Comparison of ENCODE assay signal across 15 mouse cellular contexts in the genomic region with DNA sequence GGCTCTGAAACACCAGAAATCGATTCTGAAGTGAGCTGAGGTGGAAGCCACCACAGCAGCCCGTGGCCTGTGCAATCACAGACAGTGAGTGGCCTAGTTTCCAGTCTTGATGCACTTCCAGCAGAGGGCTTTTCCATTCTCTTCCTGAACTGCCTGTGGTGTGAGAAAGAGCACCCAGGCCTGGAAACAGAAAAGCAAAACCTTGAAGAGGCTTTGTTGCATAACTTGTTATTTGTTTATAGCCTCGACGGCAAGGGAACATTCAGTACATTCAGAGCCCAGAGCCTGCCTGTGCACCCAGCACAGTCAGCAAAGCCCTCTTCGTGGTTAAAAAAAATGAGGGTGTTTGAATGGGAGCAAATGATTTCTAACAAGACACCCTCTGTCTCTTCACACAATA. TPM values are rescaled to one million over a fixed set of nuclear protein-coding genes. Genes with fewer than 3 reads are reported as not detected.
A peak's percentile ranks its signal among the peaks of the same experiment; 100 is the strongest.
DNase-seq lines count a peak whose midpoint lies in the region; ATAC-seq and TF ChIP-seq lines count a peak whose summit lies in the region.
"Had no signal": no experiment of that assay in that cellular context is flagged by ENCODE, and none has a peak within 500 bp of the region (broad histone marks: within the 10 kb centered on the region; RNA-seq: fewer than 3 reads in every experiment).

No protein-coding gene starts in this region.

- no peaks in the 10 kb centered on the region for H3K9me3 ChIP-seq in neural tube, embryonic 15.5 days (replicated peaks)
- H3K9me3 ChIP-seq: embryonic facial prominence, embryonic 12.5 days; forebrain, embryonic 12.5 days; heart, embryonic 15.5 days; liver, embryonic 13.5 days; stomach, embryonic 15.5 days had no signal

- no peaks in the 10 kb centered on the region for H3K36me3 ChIP-seq in neural tube, embryonic 15.5 days
- H3K36me3 ChIP-seq: embryonic facial prominence, embryonic 12.5 days; forebrain, embryonic 12.5 days; heart, embryonic 15.5 days; liver, embryonic 13.5 days; stomach, embryonic 15.5 days had no signal

- DNase-seq in cerebellum, adult 2 months: peak; percentile 11 to 42
- no peak for DNase-seq in cerebellum, adult 8-10 months
- DNase-seq in heart, adult 8-10 months (ENCODE audit: low spot score): peak; percentile 8
- no peak for DNase-seq in heart, postnatal 25 days (ENCODE audit: low spot score)
- peak; percentile 30 for DNase-seq in right cerebral cortex, adult 18-20 months
- no peak for DNase-seq in right cerebral cortex, postnatal 4 days
- DNase-seq in skeletal muscle tissue, adult 2 months (ENCODE audit: low read depth, low spot score): peak; percentile 35
- DNase-seq: liver, embryonic 13.5 days had no signal

- no peak overlapping the region for H3K27ac ChIP-seq in cerebellum, adult 2 months (ENCODE audit: insufficient read depth, low read length)
- H3K27ac ChIP-seq in neural tube, embryonic 15.5 days (replicated peaks): no peak overlapping the region
- H3K27ac ChIP-seq: embryonic facial prominence, embryonic 12.5 days; forebrain, embryonic 12.5 days; heart, embryonic 15.5 days; liver, embryonic 13.5 days; stomach, embryonic 15.5 days had no signal

- no peaks in the 10 kb centered on the region for H3K4me1 ChIP-seq in cerebellum, adult 2 months (ENCODE audit: control insufficient read depth, insufficient read depth, low read length)
- no peaks in the 10 kb centered on the region for H3K4me1 ChIP-seq in neural tube, embryonic 15.5 days
- H3K4me1 ChIP-seq: embryonic facial prominence, embryonic 12.5 days; forebrain, embryonic 12.5 days; heart, embryonic 15.5 days; liver, embryonic 13.5 days; stomach, embryonic 15.5 days had no signal

- no peak overlapping the region for H3K9ac ChIP-seq in neural tube, embryonic 15.5 days (replicated peaks)
- H3K9ac ChIP-seq: embryonic facial prominence, embryonic 12.5 days; forebrain, embryonic 12.5 days; heart, embryonic 15.5 days; liver, embryonic 13.5 days; stomach, embryonic 15.5 days had no signal

- TF ChIP-seq CTCF in cerebellum, adult 2 months (IDR thresholded peaks at IDR 0.05; ENCODE audit: borderline replicate concordance, insufficient read depth, low read depth, low read length): no peak

- ATAC-seq in neural tube, embryonic 15.5 days (ENCODE audit: low FRiP score): no peak
- ATAC-seq: inflammation-experienced regulatory T-cells, adult 6 months had no signal

- no peak overlapping the region for H3K4me2 ChIP-seq in neural tube, embryonic 15.5 days
- H3K4me2 ChIP-seq: embryonic facial prominence, embryonic 12.5 days; forebrain, embryonic 12.5 days; heart, embryonic 15.5 days; liver, embryonic 13.5 days; stomach, embryonic 15.5 days had no signal

- intact Hi-C loops in heart, postnatal 25 days (cut with DNase I): no loop called here

- no peak for TF ChIP-seq POLR2A in cerebellum, adult 2 months (IDR thresholded peaks at IDR 0.05; ENCODE audit: borderline replicate concordance, insufficient read depth, low read length)

- H3K4me3 ChIP-seq in cerebellum, adult 2 months (replicated peaks; ENCODE audit: insufficient read depth, low read depth, low read length): no peak overlapping the region
- no peak overlapping the region for H3K4me3 ChIP-seq in neural tube, embryonic 15.5 days (replicated peaks)
- H3K4me3 ChIP-seq: embryonic facial prominence, embryonic 12.5 days; forebrain, embryonic 12.5 days; heart, embryonic 15.5 days; liver, embryonic 13.5 days; stomach, embryonic 15.5 days had no signal

- WGBS in cerebellum, adult 2 months: 71% methylated on average over 5 of the region's 5 CpGs
- 64% methylated on average over 5 of the region's 5 CpGs for WGBS in neural tube, embryonic 15.5 days

- no peaks in the 10 kb centered on the region for H3K27me3 ChIP-seq in cerebellum, adult 2 months (ENCODE audit: control insufficient read depth, insufficient read depth, low read length)
- no peaks in the 10 kb centered on the region for H3K27me3 ChIP-seq in neural tube, embryonic 15.5 days (replicated peaks)
- H3K27me3 ChIP-seq: embryonic facial prominence, embryonic 12.5 days; forebrain, embryonic 12.5 days; heart, embryonic 15.5 days; liver, embryonic 13.5 days; stomach, embryonic 15.5 days had no signal

RNA-seq across cellular contexts. Expression of gene Etnppl, which starts 16.6 kb away (rescaled TPM):
- 35.0 and 37.9 TPM in 2 replicates for polyA plus RNA-seq in cerebellum, adult 2 months (2012; rRNA removed)
- not detected for total RNA-seq in heart, adult 8-10 months (2022)
- total RNA-seq in heart, postnatal 25 days (2021): not detected
- polyA plus RNA-seq in neural tube, embryonic 15.5 days (2015; fragmentation: Nextera tagmentation; extraction: Ambion mirVana): 0.11 and 0.15 TPM in 2 replicates
- polyA plus RNA-seq: forebrain, embryonic 12.5 days; heart, embryonic 15.5 days; liver, embryonic 13.5 days; urinary bladder, adult 2 months had no signal

Comparison
In these comparisons a context has a peak if more than half of its experiments do, and no peak if none do; other contexts are left out.
1. DNase-seq: peak in cerebellum, adult 2 months (2 of 2), heart, adult 8-10 months (single experiment), right cerebral cortex, adult 18-20 months (single experiment) and skeletal muscle tissue, adult 2 months (single experiment); none in cerebellum, adult 8-10 months (single experiment), heart, postnatal 25 days (single experiment) and right cerebral cortex, postnatal 4 days (single experiment).